Mouse (Mus musculus) heart, postnatal 4 days (tissue): Measurements from ENCODE around the gene Mpnd. TPM values are rescaled to one million over a fixed set of nuclear protein-coding genes. Genes with fewer than 3 reads are reported as not detected.

ENCODE experiments used
- DNase-seq: peaks from one replicate; pipeline ENCODE4 v3.0.0; 2021
- total RNA-seq, 2 experiments: library from RNA; stranded (reverse); gene quantifications; 2 replicates each; pipeline ENCODE4 v1.2.3; 2021

The Mpnd gene
- 10 to 100 TPM; 42.7 to 44.7 TPM for total RNA-seq

DNA sequence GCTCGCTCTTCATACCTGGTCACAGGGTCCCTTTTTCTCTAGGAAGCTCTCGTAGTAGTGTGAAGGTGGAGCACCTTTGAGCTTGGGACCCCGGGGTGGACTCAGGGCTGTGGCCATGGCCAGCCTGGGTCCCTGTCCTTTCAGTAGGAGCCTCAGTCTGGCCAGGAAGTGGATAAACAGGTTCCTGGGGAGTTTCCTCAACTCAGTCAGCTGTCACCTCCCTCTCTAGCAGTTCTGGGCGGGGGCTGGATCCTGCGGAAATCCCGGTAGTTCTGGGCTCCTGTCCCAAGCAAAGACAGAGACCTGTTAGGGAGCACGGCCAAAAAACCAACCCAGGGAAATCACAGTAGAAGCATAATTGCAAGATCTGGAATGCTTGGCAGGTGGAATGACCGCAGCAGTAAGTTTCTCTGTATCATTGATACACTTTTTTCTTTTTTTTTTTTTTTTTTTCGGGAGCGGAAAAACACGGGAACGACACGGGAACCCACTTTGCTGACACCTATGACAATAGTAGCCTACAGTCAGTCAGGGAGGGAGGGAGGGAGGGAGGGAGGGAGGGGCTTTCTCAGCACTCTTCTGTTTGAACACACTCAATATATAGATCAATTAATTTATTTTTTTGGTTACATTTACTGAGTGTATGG is at the start of gene Mpnd, which contains the start of gene Stap2:
Mpnd (plus strand) TSS at position 297 of the 647 bp plus-strand sequence.
Stap2 (minus strand) TSS at position 170 of the 647 bp plus-strand sequence.
- peak; percentile 61 for DNase-seq

DNA sequence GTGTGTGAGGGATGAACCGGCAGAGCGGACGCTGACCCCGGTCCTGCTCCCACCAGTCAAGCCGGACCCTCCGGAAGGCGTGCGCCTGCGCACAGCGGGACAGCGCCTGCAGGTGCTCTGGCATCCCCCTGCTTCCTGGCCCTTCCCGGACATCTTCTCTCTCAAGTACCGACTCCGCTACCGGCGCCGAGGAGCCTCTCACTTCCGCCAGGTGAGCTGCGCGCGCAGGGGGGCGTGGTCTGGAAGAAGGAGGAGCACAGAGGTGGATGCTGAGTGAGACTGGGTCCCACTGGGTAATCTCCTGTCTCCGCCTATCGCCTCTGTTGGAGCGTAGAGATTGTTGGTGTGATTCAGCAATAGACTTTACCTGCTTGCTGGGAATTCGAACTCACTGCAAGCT is 49.4 kb upstream of the Mpnd start:
- DNase-seq: peak; percentile 53

DNA sequence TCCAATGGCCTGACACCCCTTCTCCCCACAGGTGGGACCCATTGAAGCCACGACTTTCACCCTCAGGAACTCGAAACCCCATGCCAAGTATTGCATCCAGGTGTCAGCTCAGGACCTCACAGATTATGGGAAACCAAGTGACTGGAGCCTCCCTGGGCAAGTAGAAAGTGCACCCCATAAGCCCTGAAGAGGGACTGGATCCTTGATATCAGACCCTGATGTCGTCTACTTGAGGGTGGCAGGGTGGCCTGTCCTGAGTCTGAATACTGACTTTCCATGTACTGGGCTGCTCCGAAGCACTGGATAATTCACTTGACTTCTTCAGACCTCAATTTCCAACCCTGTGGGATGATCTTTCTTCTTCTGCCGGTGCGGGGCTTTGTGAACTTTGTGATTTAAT is 48.9 kb upstream of the Mpnd start:
- DNase-seq: no peak

DNA sequence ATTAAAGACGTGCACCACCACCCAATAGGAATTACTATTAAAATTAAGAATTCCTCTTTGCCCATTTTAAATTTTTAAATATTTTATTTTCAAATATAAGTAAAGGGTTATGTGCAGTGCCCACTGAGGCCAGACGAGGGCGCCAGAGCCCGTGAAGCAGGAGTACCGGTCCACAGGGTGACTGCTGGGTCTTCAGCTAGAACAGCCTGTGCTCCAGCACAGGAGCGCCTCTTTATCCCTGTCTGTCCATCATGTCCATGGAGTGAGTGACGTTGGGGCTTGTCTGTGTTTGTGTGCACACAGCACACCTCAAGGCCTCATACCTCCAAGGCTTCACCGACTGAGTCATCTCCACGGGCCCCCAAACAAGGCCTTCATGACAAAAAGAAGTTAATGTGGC is 48.3 kb upstream of the Mpnd start:
- peak; percentile 82 for DNase-seq

DNA sequence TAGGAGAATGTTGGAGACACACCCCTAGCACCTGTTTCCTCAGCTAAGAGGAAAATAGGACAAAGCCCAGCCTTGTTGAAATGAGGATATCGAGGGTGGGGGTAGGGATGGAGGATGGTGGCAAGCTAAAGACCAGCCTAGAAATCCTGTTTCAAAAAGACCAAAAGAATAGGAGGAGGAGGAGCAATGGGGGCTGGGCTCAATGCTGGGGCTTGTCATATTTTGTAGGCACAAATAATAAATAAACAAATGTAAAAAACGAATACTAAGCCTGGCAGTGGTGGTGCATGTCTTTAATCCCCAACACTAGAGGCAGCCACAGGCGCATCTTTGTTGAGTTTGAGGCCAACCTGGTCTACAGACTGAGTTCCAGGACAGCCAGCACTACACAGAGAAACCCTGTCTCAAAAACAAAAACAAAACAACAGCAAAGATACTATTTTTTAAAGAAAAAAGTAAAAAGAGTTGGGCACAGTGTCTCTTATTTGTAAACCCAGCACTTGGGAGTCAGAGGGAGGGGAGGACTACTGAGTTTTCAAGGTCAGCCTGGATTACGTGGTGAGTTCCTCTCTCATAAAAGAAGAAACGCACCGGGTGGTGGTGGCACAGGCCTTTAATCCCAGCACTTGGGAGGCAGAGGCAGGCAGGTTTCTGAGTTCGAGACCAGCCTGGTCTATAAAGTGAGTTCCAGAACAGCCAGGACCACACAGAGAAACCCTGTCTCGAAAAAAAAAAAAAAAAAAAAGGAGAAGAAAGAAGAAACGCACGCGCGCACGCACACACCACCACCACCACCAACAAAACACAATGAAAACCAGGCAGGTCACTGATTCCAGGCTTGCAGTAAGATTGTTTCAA is 47.6 kb upstream of the Mpnd start:
- no peak for DNase-seq

DNA sequence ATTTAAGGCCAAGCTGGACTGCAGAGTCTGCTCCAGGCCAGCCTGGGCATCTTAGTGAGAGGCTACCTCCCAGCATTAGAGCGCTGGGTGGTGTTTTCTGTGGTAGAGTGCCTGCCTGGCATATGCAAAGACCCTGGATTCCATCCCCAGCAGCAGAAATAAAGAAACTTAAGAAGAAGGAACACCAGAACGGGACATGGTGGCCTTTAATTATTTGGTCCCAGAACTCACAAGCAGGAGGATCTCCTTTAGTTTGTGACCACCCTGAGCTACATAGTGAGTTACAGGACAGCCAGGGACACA is 47.0 kb upstream of the Mpnd start:
- DNase-seq: no peak

DNA sequence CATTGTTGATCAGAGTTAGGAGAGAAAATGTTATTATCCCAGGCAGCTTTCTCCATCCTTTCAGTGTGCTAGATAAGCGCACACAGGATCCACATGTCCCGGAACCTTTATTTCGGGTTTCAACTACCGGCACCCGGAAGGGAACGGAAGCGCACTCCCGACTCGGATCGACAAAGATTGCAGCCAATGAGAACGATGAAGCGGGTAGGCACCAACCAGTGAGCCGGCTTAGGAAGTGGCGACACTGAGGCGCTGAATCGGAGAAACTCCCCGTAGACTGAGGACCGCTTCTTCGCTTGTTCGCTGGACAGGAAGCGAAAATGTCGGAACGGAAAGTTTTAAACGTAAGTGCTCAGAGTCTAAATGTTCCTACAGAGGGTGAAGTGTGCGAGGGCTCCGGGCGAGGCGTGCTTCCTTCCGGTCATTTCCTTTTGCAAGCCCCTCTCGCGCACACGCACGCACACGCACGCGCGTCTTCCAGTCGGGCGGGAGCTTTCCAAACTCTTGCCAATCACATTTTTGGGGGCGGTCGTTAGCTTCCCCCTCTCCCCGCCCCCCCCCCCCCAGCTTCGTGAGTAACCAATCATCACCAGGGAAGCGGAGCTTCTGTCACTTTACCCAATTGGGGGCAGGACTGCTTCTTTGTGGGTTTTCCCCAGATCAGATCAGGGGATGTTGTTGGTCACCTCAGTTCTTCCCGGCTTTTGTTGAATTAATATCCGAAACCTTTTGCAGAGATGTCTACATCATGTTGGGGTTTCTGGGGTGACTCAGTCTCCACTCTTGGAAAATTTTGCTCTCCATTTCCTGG is 46.4 kb upstream of the Mpnd start, which contains the start of gene Yju2:
Yju2 (plus strand) TSS at position 182 of the 811 bp plus-strand sequence.
- peak; percentile 95 for DNase-seq

DNA sequence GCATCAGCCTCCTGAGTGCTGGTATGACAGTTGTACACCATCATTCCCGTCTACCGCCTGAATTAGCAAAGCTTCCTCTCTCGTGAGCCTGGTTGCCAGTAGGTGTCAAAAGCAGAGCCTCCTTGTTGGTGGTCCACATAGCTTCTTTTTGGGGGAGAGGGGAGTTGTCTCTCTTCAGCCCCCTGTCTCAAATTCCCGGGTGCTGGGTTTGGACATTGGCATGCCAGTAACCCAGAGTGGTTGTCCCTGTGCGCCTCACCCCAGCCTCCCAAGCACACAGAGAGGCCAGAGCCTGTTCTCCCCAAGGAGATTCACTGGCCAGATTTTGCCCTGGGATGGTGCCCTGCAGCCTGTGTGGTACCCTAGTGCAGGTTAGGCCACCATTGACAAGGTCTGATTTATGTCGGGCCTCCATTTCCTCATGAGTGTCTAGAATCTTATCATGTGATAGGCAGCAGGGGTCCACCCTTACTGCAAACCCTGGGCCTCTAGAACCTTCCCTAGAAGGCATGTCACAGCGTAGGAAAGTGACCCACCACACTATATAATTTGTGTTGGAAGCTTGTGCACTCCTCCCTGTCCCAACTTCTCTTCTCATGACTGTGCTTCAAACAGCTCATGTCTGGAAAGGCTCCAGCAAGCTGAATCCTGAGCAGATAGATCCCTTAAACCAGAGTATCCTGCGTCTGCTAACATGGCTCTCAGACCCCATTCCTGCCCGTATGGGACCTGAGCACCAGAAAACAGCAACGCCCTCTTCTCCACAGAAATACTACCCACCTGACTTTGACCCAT is 45.4 kb upstream of the Mpnd start:
- DNase-seq: no peak

DNA sequence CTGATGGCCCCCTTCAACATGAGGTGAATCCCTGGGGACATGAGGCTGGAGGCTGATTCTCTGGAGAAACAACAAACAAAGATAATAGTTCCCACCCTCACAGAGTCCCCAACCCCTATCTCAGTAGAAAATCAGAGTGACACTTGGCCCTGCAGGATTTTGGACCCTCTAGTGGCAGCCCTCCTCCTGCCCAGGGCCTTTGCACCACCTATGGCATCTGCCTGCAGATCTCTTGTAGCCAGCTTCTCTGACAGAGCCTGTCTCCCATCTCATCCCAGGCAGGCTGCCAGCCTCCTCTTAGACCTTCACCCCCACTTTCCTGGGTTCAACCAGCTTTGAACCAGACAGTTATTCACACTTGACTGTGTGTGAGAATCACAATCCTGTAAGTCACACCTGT is 44.7 kb upstream of the Mpnd start:
- DNase-seq: no peak

DNA sequence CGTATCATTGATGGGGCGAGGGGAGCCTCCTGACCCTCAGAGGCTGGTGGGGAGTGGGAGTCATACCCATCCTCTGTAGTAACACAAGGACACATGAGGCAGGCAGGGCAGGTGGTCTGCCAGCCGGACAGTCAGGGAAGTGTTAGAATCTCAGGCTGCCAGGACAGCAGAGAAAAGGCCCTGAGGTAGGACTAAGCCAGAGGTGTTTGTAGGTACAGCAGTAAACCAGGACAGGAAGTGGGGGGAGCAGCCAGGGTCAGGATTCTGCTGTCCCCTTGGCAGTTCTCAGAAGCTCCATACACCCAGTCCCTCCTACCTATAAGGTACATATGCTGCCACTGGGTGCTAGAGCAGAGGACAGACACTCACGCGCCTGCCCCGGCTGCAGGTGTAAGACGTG is 43.9 kb upstream of the Mpnd start:
- no peak for DNase-seq

DNA sequence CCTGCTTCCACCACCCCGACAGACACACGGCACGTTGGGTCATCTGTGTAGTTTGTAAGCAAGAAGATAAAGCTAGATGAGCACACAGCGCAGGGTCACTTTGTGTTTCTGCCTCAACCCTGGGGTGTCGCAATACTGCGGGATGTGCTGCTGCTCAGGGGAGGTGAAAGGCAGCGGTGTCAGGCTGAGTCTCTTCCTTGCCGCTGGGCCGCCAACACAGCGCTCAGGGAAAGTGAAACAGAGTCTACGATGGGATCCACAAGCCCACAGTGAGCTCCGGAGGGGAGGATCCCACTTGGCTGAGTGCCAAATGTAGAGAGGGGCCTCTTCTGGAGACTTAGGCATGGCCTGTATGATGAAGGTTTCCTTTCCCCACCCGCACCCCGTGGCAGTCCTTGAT is 42.3 kb upstream of the Mpnd start:
- DNase-seq: no peak

DNA sequence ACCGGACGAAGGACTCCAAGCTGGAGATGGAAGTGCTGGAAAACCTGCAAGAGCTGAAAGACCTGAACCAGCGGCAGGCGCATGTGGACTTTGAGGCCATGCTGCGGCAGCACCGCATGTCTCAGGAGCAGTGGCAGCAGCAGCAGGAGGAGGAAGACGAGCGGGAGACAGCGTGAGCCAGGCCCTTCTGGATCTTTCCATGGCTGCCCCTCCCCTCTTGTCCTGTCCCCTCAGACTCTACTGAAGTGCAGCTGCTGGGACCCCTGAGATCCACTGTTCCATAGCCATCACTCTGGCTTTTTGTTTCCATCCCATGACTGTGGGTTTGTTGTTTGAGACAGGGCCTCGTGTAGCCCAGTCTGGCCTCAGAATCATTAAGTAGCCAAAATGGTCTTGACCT is 41.0 kb upstream of the Mpnd start:
- DNase-seq: no peak

DNA sequence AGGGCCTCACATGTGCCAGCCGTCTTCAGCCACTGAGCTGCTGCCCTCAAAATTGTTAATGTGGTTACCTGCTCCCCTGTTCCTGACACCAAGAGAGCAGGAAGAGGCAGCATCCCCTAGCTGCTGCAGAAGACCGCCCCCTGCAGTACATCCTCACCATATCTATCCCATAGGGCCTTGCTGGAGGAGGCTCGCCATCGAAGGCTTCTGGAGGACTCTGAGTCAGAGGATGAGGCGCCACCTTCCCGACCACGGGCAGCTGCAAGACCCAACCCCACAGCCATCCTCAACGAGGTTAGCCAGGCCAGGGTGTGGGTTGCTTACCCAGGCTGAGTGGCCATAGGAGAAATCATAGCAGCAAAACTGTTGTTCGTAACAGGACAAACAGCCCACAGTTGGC is 40.5 kb upstream of the Mpnd start:
- no peak for DNase-seq

DNA sequence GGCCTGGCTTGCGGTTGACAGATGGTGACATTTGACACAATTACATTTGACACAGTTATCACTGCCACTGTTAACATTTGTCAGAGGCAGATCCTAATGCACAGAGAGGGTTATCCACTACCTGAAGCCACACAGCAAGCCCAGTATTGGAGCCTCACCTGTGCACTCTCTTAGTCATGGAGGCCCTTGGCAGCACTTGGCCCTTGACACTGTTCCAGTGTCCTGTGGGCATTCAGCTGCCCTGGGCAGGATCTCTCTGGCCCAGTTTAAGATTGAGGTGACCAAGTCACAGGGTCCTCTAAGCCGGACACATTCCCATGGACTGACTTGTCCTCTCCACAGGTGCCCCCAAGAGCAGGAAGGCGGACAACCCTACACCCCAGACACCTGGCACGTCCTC is 38.3 kb upstream of the Mpnd start:
- DNase-seq: no peak

DNA sequence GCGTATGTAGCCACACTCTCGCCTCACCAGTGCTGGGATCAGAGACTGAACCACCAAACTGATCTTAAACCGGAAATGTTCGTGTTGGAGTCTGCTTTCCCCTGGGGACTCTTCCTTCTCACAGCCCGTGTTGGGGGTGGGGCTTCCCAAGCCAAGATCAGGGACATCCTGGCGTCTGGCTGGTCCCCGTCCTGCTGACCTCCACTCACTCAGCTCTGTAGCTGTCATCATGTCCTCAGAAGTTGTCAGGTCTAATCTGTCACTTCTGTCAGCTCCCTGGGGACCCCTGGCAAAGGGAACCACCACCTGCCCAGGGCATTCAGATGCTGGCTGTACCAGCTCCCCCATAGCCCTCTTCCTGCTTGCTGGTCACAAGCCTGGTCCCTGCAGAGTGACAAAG is 37.3 kb upstream of the Mpnd start:
- peak; percentile 62 for DNase-seq

DNA sequence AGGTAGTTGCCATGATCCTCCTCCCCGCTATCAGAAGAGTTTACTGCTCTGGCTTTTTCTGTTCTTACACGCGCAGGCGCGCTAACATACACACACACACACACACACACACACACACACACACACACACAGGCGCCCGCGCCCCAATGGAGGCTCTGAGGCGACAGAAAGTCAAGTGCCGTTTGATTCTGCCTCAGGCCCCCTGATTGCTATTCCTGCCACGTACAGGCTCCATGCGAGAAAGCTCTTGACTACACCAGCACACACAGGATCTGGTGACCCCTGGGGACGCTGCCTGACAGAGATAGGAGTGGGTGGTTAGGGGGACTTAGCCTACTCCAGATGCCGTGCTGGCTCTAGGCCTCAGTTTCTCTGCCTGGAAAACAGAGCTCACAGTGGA is 36.0 kb upstream of the Mpnd start:
- DNase-seq: peak; percentile 36

DNA sequence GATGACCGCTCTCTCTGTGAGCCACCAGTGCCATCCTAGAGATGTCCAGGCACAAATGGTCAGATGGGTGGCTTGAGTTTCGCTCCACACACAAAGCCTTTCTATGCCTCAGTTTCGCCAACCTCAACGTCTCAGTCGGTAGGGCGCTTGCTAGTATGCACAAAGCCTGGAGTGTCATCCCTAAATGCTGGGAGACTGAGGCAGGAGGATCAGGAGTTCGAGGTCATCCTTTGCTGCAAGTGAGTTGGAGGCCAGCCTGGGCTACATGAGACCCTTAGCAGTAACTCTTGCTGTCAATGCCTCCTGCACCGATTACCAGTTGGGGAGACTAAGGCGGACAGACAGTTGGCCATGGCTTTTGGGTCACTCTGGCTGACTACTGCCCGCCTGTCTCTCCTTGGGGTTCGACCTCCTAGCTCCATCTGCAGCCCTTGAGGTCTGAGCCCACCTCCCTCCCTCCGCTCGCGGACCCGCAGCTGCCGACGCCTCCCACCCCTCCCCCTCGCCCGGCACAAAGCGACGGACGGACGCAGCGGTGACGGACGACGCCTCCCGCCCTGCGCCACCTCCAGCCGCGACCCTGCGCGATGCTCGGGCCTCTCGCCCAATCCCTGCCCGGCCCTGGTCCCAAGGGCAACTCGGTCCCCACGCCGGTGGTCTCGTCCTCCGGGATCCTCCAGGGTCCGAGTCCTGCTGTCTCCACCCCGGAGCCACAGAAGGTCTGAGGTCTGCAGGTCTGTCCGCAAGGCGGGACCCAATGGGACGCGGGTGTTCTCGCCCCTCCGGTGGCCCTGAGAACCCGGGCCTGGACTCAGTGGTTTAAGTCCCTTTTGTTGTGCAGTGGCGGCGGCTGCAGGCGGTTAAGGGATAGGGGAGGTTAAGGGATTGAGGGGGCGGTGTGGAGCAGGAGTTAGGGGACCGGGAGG is 35.3 kb upstream of the Mpnd start, which contains the start of gene Shd:
Shd (plus strand) TSS at position 502 of the 926 bp plus-strand sequence.
- DNase-seq: peak; percentile 50

DNA sequence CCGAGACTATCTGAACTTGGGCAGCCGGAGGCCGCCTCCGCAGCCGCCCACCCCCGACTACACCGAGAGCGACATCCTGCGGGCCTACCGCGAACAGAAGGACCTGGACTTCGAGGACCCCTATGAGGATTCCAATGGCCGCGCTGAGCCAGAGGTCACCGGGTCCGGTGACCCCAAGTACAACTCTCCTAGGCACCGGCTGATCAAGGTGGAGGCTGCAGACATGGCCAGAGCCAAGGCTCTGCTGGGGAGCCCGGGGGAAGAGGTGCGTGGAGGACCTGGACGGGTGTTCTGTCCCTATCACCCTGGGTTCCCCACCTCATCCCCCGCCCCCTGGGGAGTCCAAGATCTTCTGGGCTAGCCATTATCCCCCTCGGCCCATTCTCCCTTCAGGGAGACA is 34.1 kb upstream of the Mpnd start:
- DNase-seq: no peak

DNA sequence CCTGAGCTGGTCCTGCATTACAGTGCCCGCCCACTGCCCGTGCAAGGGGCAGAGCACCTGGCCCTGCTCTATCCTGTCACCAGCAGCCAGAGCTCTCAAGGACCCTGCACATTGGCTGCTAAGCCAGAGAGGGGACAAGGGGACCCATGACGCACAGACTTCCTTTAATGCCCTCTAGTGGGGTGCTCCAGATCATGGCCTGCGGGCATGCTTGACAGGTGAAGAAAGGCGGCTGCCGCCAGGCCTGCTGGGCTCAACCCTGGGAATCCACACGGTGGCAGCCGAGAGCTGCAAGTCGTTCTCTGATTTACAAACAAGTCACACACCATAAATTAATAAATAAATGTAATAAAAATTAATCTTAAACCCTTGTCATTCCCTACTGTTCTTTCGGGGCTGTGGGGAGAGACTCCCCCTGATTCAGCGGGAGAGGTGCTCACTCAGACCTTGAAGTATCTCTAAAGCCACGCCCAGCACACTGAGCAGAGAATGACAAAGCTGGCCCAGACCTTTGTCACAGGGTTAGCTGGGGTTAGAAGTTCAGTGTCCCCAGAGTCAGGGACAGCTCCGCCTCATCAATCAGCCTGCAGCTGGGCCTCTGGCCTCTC is 29.2 kb upstream of the Mpnd start:
- peak; percentile 89 for DNase-seq

DNA sequence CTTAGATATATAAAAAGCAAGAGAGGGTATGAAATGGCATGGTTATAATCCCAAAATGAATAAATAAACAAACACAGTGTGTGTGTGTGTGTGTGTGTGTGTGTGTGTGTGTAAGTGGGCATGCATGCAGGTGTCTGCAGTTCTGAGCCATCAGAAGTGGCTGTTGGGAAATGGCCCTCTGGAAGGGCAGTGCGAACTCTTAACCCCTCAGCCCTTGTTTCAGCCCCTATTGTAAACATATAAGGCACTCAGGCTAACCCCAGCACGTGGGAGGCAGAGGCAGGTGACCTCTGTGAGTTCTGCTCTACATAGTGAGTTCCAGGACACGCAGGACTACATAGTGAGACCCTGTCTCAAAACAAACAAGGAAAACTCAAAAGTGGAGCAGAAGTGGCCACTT is 28.2 kb upstream of the Mpnd start:
- DNase-seq: no peak
